Mouse (Mus musculus): ENCODE results near the gene Cyp2t4. TPM values are rescaled to one million over a fixed set of nuclear protein-coding genes. Genes with fewer than 3 reads are reported as not detected.

The Cyp2t4 gene
- total and polyA plus RNA-seq, 3 experiments, result 0.28 TPM; not detected in 2

DNA sequence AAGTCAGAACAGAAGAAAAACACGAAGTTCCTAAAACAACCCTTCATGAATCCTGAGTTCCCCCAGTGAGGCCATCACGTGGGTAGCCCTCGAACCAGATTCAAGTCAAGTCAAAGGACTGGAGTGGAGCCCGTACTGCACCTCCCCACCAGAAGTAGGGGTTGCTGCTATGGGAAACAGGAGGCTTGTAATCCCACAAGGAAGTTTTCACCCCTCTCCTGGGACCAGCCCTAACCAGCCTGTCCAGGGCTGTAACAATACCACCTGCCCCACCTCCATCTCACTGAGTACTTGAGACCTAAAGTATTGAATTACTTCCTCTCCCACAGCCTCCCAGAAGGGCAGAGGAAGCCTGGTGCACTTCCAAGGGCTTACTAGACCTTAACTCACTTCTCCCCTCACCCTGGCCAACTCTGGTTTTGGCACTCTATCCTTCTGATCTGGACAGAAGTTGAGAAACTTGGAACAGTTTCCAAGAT lies 35.4 kb upstream of the Cyp2t4 start:
- Histone ChIP-seq H3K36me3 (ENCODE audit: control insufficient read depth in 1 of 2, insufficient read depth in 2 of 2, low read length in 2 of 2) (no peaks in the 10 kb centered on the region), H3K27ac (ENCODE audit: control insufficient read depth, low read depth, low read length) (no peak overlapping the region), H3K4me1 (ENCODE audit: control insufficient read depth in 1 of 2, insufficient read depth in 2 of 2, low read length in 2 of 2) (no peaks in the 10 kb centered on the region), H3K9me3 (replicated peaks; ENCODE audit: insufficient read depth, low read length) (no peaks in the 10 kb centered on the region), H3K4me3 (ENCODE audit: control insufficient read depth in 1 of 2, insufficient read depth in 1 of 2, low read depth in 2 of 2, low read length in 2 of 2) (no peak overlapping the region), H3K9ac (ENCODE audit: control insufficient read depth, low read depth, low read length, poor library complexity, severe bottlenecking) (no peak overlapping the region), H3K27me3 (ENCODE audit: control insufficient read depth in 1 of 2, insufficient read depth in 2 of 2, low read length in 2 of 2) (peaks cover 0 to 3% of the 10 kb centered on the region in 2 experiments; a peak in 2 of 4 replicates), H3K79me2 (ENCODE audit: control insufficient read depth, insufficient read depth, low read length, poor library complexity) (no peaks in the 10 kb centered on the region)
- no peak for DNase-seq (ENCODE audit: low read depth, low spot score)
- TF ChIP-seq MYC (IDR thresholded peaks at IDR 0.05; ENCODE audit: low read depth, low read length) (no peak), ZMIZ1 (IDR thresholded peaks at IDR 0.05; ENCODE audit: low read depth, low read length) (no peak), UBTF (IDR thresholded peaks at IDR 0.05; ENCODE audit: borderline replicate concordance, insufficient read depth, low read depth, low read length) (no peak), POLR2AphosphoS5 (IDR thresholded peaks at IDR 0.05; ENCODE audit: borderline replicate concordance, low read depth, low read length) (no peak)

DNA sequence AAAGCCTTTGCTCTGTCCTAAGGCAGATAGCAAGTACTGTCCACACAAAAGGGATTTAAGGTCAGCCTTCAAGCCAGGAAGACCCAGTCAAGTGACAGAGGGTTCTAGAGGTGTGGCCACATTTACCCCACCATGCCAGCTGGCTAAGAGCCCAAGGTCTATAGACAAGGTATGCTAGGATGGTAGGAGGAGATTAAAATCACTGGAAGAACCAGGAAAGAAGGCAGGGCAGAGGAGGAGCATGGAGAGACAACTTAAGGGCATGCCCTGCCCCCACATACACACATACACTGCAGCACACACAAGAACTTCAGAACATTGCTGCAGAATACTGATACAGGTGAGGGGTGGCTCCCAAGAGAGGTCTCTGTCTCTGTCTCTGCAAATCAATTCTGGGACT lies 33.8 kb upstream of the Cyp2t4 start, which contains the start of gene Cyp2f2:
Gene Cyp2f2, plus strand, starts transcription at position 234 of the 400 bp plus-strand sequence.
- TF ChIP-seq UBTF (IDR thresholded peaks at IDR 0.05; ENCODE audit: borderline replicate concordance, insufficient read depth, low read depth, low read length) (no peak), MEF2A (IDR thresholded peaks at IDR 0.05; ENCODE audit: extremely low read depth, insufficient replicate concordance, low read depth, low read length, poor library complexity, severe bottlenecking) (no peak), USF1 (IDR thresholded peaks at IDR 0.05; ENCODE audit: low read depth, low read length) (no peak), BHLHE40 (IDR thresholded peaks at IDR 0.05; ENCODE audit: borderline replicate concordance, low read depth, low read length) (no peak), E2F4 (IDR thresholded peaks at IDR 0.05; ENCODE audit: borderline replicate concordance, low read depth, low read length) (no peak), JUND (IDR thresholded peaks at IDR 0.05; ENCODE audit: low read depth, low read length) (no peak)
- Histone ChIP-seq H3K9ac (ENCODE audit: control insufficient read depth, low read depth, low read length, poor library complexity, severe bottlenecking) (no peak within 1 kb of the TSS), H3K4me1 (ENCODE audit: control insufficient read depth in 1 of 2, insufficient read depth in 2 of 2, low read length in 2 of 2) (no peaks in the 10 kb centered on the region), H3K4me3 (ENCODE audit: control insufficient read depth in 1 of 2, insufficient read depth in 1 of 2, low read depth in 2 of 2, low read length in 2 of 2) (no peak within 1 kb of the TSS), H3K27me3 (ENCODE audit: control insufficient read depth in 1 of 2, insufficient read depth in 2 of 2, low read length in 2 of 2) (peaks cover 0 to 3% of the 10 kb centered on the region in 2 experiments; a peak in 2 of 4 replicates), H3K79me2 (ENCODE audit: control insufficient read depth, insufficient read depth, low read length, poor library complexity) (no peaks in the 10 kb centered on the region), H3K36me3 (ENCODE audit: control insufficient read depth in 1 of 2, insufficient read depth in 2 of 2, low read length in 2 of 2) (no peaks in the 10 kb centered on the region), H3K9me3 (replicated peaks; ENCODE audit: insufficient read depth, low read length) (no peaks in the 10 kb centered on the region), H3K27ac (ENCODE audit: control insufficient read depth, low read depth, low read length) (no peak within 1 kb of the TSS)
- no peak for DNase-seq (ENCODE audit: low read depth, low spot score)

DNA sequence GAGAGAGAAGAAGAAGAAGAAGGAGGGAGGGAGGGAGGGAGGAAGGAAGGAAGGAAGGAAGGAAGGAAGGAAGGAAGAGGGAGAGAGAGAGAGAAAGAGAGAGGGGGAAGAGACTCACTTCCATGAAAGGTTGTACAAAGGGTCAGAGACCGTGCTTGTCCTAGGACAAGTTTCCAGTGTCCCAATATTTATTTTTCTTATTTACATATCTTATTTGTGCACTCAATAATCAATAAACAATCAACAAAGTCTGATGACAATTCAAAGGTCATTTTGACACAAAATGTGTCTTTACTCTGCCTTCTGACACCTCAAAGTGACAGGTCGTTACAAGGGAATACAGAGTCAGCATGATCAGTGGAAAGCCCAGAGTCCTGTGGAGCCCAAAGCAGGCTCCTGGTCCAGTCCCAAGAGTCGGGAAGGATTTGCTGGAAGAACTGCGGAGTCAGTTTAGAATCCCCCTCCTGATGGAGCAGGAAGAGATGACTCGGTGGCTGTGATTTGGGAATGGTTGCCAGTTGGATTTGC lies 29.1 kb upstream of the Cyp2t4 start:
- no peaks in the 10 kb centered on the region for H3K9me3 ChIP-seq (replicated peaks; ENCODE audit: insufficient read depth, low read length)
- H3K9ac ChIP-seq (ENCODE audit: control insufficient read depth, low read depth, low read length, poor library complexity, severe bottlenecking), result no peak overlapping the region
- no peaks in the 10 kb centered on the region for H3K79me2 ChIP-seq (ENCODE audit: control insufficient read depth, insufficient read depth, low read length, poor library complexity)
- no peak for DNase-seq (ENCODE audit: low read depth, low spot score)
- peaks cover 0 to 3% of the 10 kb centered on the region in 2 experiments; a peak in 1 of 4 replicates for H3K27me3 ChIP-seq (ENCODE audit: control insufficient read depth in 1 of 2, insufficient read depth in 2 of 2, low read length in 2 of 2)
- no peak overlapping the region for H3K27ac ChIP-seq (ENCODE audit: control insufficient read depth, low read depth, low read length)
- no peaks in the 10 kb centered on the region for H3K36me3 ChIP-seq (ENCODE audit: control insufficient read depth in 1 of 2, insufficient read depth in 2 of 2, low read length in 2 of 2)
- H3K4me3 ChIP-seq (ENCODE audit: control insufficient read depth in 1 of 2, insufficient read depth in 1 of 2, low read depth in 2 of 2, low read length in 2 of 2), result no peak overlapping the region
- TF ChIP-seq CHD2 (IDR thresholded peaks at IDR 0.05; ENCODE audit: low read length), result no peak
- no peak for TF ChIP-seq ZMIZ1 (IDR thresholded peaks at IDR 0.05; ENCODE audit: low read depth, low read length)
- no peak for TF ChIP-seq NRF1 (IDR thresholded peaks at IDR 0.05; ENCODE audit: insufficient read depth, low read depth, low read length, poor library complexity, severe bottlenecking)
- TF ChIP-seq MYB (IDR thresholded peaks at IDR 0.05; ENCODE audit: low read depth, low read length), result no peak
- no peak for TF ChIP-seq MAZ (IDR thresholded peaks at IDR 0.05; ENCODE audit: low read depth, low read length)
- TF ChIP-seq RCOR1 (IDR thresholded peaks at IDR 0.05; ENCODE audit: low read depth, low read length), result no peak
- TF ChIP-seq SMC3 (IDR thresholded peaks at IDR 0.05; ENCODE audit: low read depth, low read length), result no peak
- TF ChIP-seq ETS1 (IDR thresholded peaks at IDR 0.05; ENCODE audit: low read depth, low read length), result no peak
- H3K4me1 ChIP-seq (ENCODE audit: control insufficient read depth in 1 of 2, insufficient read depth in 2 of 2, low read length in 2 of 2), result no peaks in the 10 kb centered on the region
